Mouse (Mus musculus): ENCODE data around the gene Itgb7.
"Not testable (repeated sequence)": the region's sequence is repeated elsewhere in the genome, so short reads cannot be mapped to it uniquely, and the experiment has no call there.

The Itgb7 gene

DNA sequence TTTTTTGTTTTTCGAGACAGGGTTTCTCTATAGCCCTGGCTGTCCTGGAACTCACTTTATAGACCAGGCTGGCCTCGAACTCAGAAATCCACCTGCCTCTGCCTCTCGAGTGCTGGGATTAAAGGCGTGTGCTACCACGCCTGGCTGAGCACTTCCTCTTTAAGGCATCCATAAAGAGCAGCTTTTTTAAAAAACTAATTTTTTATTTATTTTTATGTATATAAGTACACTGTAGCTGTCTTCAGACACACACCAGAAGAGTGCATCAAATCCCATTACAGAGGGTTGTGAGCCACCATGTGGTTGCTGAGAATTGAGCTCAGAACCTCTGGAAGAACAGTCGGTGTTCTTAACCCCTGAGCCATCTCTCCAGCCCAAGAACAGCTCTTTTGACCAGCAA lies 6.1 kb downstream of the Itgb7 start:
- not testable (repeated sequence) for DNase-seq (ENCODE audit: low spot score in 2 of 2)

DNA sequence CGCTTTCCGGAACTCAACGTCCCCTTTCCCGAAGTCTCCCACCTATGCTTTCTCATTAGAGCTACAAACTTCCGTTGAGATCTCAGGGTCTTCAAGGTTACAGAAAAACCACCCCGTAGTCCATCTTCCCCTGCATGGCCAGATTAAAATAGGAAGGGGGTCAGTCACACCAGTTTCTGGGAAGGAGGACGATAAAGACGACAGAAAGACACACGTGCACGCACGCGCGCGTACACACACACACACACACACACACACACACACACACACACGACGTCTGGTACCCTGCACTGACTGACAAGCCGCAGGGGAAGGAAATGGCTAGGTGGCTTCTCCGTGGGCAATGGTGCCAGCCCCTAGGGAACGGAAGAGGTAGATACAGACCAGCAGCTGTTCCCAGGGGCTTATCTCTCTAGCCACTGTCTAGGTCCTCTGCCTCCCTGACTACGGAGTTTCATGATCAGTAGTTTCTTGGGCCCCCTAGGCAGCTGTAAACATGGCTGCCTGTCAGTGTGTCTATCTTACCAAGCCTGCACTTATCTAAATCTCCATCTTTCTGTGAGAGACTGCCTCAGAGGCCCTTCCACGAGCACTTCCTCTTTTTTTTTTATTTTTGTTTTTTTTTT lies 6.6 kb downstream of the Itgb7 start:
- no peak for DNase-seq (ENCODE audit: low spot score in 2 of 2)

DNA sequence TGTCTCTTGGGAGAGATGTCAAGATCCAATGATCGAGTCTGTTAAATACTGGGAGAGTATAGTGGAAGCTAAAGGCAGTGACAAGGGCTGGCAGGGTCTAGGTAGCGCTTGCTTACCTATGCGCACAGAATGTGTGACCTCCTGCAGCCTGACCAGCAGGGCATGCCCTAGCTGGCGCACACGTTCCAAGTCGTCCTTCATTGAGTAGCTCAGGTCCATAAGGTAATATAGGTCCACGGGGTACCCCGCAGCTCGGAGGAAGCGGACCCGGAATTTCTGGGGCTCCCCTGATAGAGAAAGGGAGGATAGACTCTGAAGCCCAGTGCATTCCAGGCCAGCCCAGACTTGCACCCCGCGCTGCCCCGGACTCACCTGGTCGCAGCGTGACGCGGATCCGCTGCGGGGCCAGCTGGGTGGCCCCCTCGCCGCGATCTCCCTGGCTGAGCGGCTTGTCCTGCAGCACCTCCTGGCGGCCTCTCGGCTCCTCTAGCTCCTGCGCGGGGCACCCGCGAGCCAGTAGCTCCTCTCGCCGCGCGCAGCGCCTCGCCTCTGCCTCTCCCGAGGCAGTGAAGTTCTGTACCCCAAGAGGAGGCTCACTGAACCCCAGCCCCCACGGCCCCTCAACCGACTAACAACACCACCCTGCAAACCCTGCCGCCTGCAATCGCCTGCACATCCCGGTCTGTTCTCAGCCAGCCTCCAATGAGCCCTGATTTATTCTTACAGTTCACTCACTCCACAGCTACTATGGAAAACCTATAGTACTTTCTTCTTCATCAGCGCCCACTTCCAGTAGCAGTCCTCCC lies 7.4 kb downstream of the Itgb7 start:
- peak; percentile 77 for DNase-seq (ENCODE audit: low spot score in 2 of 2)

DNA sequence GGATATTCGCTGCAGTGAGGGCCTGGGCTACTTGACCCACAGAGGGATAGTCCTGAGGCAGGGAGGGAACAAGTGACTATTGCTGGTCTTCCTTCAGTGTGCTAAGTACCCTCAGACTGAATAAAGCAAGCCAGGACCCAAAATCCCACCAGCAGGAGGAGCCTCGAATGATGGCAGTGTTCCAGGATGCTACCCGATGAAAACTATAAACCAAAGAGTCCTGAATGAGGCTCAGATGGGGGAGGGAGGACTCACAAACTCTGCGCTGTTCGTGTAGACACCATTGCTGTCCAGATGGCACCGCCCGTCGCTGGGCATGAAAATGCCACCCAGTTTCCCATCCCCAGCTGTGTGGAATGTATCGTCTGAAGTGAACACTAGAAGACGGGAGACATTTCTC lies 9.4 kb downstream of the Itgb7 start:
- no peak for DNase-seq (ENCODE audit: low spot score in 2 of 2)

DNA sequence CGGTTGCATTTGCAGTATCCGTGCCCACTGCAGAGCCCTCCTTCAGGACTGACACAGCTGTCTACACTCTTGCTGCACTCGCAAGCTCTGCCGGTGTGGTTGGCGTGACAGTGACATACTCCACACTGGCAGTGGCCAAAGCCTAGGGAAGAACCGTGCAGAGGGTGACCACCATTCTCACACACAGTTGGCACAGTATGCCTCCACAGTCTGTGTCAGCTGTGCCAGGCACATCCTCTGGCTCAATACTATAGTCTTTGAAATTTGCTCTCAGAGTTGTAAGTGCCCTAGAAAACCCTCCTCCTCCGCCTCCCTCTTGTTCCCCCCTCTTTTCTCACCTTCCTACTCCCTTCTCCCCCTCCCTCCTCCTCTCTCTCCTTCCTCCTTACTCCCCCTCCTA lies 14.4 kb downstream of the Itgb7 start:
- no peak for DNase-seq (ENCODE audit: low spot score in 2 of 2)

DNA sequence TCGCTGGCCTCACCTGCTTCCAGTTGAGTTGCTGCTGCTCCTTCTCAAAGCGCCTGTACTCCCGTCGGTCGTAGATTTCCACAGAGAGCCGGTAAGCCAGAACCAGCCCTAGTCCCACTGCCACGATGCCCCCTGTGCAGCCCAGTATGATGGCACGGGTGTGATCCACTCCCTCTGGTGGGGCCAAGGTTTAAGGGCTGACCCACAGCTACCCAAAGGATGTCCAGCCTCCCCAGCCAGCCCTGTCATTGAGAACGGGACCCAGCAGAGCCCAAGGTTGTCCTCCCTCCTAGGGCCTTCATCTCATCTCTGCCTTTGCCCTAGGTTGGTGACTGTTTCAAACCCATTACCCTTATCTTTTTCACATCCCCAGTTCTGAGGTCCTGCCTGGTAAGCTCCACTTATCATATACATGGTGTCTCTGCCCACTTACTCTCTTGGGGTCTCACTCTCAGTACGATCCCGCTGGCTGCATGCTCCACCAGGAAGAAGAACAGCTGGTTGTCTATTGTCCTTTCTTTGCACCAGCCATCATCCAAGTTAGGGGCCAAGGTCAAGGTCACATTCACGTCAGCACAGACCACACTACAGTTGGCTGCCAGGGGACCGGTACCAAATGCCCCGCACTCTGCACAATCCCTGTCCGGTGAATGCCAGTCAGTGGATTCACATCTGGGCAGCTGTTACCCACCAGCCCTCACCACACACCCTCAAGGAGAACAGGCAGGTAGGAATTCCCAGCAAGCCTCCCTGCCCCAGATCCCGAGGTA lies 15.1 kb downstream of the Itgb7 start:
- no peak for DNase-seq (ENCODE audit: low spot score in 2 of 2)

DNA sequence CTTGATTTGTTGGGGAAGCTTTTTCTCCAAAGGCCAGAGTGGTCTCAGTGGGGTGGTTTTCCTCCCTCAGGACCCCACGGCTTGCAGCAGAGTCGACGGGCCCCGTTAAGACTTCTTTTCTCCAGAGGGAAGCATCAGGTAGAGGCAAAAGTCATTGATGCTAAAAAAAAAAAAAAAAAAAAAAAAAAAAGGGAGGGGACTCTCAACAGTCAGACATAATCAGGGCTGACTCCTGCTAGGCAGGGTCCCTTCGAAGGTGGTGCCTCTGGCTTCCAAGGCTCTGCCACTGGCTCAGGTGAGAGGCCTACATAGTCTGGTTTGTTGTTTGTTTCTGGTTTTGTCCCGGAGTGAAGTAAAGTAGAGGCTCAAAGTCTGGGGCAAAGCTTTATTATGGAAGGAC lies 16.1 kb downstream of the Itgb7 start:
- no peak for DNase-seq (ENCODE audit: low spot score in 2 of 2)

DNA sequence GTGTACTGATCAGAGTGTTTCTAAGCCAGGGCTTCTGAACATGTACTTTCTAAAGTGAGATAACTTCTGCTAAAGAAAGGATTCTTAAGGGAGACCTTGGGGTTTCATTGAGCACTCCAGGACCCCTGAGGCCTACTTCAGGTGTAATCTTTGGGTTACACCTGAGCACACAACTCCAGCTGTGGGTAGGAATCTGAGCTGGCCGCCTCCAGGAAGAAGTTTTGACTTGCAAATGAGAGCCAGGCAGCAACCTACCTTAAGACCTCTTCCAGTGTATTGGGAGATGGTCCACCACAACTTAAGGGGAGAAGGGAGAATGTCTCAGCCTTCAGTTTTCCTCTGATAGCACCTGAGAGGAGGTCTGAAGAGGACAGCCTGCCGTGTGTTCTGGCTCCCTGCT lies 17.6 kb downstream of the Itgb7 start:
- no peak for DNase-seq (ENCODE audit: low spot score in 2 of 2)

DNA sequence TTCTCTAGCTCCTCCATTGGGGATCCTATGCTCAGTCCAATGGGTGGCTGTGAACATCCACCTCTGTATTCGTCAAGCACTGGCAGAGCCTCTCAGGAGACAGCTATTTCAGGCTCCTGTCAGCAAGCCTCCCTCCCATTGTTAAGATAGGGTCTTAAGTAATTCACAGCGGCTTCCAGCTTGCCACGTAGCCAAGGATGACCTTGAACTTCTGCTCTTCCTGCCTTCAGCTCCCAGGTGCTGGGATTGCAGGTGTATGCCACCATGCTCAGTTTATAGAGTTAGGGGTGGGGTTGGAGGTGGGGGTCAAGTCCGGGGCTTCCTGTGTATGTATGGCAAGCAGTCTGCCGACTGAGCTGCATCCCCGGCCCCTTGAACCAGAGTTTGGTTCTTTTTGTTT lies 19.8 kb downstream of the Itgb7 start:
- no peak for DNase-seq (ENCODE audit: low spot score in 2 of 2)

DNA sequence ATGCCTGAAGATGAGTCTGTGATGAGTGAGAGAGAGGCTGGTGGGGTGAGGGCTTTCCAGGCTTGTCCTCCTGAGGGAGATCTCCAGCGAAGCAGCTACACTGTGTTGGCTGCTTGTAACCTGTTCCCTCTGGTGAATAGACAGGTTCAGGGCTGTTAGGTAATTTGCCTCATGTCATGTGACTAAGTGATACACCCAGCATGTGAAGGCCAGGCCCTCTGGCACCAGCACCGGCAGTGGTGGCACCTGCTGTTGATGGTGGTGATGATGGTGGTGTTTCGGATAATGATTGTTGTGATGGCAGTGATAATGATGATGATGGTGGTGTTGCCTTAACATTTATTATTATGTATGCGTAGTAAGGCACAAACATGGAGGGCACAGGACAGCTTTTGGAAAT lies 20.9 kb downstream of the Itgb7 start:
- no peak for DNase-seq (ENCODE audit: low spot score in 2 of 2)

DNA sequence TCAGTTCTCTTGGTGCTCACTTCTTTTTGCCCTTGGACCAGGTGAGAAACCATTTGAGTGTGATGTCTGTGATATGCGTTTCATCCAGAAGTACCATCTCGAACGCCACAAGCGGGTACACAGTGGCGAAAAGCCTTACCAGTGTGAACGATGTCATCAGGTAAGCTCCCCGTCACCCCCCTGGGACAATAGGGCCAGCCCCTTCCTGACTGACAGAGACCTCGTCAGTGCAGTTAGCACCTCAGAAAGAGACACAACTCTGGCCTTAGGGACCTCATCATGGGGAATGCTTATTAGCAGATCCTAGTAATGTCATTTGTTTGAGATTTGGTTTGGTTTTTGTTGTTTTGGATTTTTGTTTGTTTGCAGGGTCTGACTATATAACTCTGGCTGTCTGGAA lies 22.6 kb downstream of the Itgb7 start:
- no peak for DNase-seq (ENCODE audit: low spot score in 2 of 2)

DNA sequence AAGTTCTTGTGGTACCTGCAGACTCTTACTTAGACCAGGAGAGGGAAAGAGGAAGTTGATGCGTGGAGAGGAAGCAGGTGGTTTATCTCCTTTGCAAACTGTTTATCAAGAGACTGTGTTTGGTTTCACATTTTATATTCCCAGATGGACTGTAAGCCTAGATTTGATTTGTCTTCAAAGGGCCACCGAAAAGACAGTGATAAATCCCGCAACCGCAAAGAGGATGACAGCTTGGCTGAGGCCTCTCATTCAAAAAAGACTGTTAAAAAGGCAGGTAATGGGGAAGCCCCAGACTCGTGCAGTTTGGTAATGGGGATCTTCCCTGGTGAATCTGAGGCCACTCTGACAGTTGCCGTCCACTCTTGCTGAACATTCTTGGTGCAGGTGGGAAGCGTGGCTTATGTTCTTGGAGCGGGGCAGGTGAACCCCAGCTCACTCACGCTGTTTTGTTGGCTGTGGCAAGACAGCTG lies 23.6 kb downstream of the Itgb7 start:
- no peak for DNase-seq (ENCODE audit: low spot score in 2 of 2)

DNA sequence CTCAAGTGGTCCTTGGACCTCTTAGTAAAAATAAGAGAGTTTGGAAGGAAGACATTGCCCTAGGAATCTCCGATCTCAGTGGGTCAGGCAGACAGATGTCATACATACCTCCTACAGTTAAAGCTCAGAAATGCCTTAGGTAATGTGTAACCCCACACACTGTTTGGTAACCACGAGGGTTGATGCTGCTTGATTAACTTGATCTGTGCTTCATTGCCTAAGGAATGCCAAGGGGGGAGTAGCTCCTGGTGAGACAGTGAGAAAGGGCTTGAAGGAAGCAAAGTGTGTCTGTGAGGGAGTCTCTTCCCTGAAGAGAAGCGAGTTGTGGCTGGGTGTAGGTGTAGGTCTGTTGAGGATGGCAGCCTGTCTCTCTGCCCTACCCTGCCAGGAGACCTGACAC lies 24.4 kb downstream of the Itgb7 start:
- no peak for DNase-seq (ENCODE audit: low spot score in 2 of 2)

DNA sequence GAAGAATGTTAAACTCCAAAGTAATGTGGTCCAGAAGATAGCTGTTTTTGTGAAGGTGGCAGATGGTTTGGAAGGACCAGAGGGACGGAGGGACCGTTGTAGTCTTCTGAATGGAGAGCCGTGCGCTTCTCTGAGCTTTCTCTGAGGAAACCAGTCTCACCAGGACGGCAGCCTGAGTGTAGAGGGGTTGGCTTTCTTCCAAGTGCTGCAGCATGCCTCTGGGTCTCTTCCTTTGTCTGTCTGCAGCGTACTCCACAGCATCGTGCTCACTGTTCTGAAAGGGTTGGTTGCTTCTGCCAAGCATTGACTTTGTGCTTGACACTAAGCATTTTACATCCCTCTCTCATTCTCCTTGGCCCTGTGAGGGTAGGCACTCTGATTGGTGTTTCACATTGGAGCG lies 26.0 kb downstream of the Itgb7 start:
- no peak for DNase-seq (ENCODE audit: low spot score in 2 of 2)

DNA sequence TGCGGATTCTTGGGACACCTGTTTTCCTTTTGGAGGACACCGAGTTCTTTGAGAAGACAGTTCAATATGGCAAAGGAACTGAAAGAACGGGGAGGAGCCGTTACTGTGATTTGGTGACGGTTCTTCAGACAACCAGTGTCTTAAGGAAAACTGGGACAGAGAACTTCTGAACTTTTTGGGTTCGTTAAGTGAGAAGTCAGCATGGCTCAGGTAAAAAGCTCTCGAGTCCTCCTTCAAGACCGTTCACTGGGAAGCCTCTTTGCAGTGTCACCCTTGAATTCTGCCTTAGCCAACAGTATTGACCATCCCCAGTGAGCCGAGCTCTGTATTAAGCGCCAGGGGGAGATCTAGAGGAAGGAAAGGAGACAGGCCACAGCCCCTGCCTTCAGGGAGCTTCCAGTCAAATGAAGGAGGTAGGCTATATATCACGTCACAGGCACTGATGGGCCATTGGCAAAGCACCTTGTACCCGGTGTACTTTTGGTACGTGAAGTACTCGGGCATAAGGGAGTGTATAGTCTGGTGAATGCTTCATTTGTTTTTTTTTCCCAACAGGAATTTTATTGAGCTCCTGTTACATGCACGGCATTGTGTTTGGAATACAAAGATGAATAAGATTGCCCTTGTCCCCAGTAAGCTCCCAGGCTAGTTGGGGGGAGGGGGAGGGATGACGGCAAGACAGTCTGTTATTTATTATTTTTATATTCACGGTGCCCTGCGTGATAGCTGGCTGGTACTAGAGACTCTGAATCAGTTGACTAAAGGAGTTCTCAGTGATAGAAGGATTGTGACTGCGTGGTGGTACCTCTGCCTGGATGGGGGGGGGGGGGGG lies 26.9 kb downstream of the Itgb7 start, which contains the start of gene Csad:
Csad (minus strand) TSS at position 51 of the 832 bp plus-strand sequence.
- DNase-seq (ENCODE audit: low spot score in 2 of 2), result no peak

DNA sequence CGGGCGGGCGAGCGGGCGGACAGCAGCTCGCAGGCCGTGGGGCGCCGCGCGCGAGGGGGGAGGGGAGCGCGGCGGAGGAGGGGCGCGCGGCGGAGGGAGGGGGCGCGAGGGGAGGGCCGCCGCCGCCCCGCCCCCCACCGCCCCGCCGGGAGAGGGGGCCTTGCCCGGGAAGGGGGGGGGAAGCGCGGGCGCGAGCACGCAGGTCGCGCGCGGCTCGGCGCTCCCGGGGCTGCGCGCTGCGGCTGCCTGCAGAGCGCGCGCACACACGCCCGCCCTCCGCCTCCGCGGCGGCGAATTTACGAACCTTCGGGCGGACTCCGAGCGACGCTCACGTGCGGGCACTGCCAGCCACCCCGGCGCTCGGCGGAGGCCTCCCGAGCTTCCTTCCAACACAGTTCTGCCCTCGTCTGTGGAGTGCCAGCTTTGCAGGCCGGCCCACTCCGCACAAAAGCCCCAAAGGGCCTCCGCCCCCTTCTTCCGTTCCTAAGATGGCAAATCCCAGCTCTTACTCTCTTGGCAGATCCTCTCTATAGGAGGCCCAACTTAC lies 27.8 kb downstream of the Itgb7 start:
- peak; percentile 61 to 66 for DNase-seq (ENCODE audit: low spot score in 2 of 2)

DNA sequence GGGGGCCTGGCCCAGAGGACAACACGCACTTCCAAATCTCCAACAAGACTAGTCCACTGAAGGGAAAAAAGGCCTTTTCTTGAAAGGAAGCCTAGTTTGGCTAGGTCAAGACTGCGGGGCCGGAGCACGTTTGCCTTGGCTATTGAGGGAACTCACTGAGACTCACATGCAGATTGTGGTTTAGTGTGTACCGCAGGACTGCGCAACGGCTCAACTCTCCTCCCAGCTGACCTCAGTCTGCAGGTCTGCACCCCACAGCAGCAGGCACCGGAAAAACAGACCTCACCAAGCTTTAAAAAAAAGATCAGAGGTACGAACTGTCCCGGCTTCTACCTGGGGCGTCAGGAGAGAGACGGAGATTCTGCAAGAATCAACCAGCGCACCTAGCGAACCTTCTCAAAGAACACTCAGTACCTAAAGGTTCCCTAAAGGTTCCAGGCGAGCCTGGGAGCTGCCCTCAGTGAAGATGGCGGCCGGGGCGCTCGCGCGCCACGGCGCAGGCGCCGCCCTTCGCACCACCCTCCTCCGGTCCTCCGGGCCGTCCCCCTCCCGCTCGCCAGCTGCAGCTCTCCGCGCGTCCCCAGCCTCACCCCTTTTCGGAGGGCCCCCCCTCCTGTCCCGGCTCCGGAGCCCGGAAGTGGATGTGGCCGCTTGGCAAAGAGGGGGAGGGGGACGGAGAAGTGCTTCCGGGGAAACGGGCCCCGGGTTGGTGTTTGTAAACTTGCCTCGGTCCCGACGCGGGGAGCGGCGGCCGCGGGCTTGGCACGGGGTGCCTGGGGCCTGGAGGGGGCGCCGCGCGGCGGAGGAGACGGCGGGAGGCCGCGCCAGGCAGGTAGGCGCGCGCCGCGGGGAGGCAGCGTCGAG lies 28.5 kb downstream of the Itgb7 start, which contains the start of gene Zfp740:
Zfp740 (plus strand) TSS at position 279 of the 864 bp plus-strand sequence.
- DNase-seq (ENCODE audit: low spot score in 2 of 2), result peak; percentile 94 to 95

DNA sequence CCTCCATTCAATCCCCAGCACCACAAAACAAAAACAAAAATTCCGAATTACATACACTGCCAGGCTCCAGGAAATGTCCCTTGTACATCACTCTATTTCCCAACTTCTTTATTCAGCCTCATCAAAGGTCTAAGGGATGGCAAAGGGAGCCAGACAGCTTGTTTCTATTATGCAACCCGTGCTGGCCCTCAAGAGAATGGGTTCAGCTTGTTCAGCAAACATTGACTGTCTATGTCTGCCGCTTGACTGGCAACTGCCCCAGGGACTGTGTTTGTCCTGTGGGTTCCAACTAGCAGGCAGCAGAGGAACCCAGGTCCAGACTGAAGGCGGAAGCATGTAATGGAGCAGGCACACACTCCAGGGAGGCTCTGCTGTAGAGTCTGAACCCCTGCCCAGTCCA lies 32.9 kb downstream of the Itgb7 start:
- DNase-seq (ENCODE audit: low spot score in 2 of 2), result no peak

DNA sequence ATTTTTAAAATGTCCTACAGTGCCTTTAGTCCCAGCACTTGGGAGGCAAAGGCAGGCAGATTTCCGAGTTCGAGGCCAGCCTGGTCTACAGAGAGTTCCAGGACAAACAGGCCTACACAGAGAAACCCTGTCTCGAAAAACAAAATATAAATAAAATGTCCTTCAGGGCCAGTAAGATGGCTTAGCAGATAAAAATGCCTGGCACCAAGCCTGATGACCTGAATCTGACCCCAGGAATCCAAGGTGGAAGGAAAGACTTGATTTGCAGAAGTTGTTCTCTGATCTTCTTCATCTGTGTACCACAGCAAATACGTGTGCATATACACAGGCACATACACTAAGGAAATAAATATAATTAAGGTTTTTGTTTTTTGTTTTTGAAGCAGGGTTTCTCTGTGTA lies 36.4 kb downstream of the Itgb7 start:
- no peak for DNase-seq (ENCODE audit: low spot score in 2 of 2)

DNA sequence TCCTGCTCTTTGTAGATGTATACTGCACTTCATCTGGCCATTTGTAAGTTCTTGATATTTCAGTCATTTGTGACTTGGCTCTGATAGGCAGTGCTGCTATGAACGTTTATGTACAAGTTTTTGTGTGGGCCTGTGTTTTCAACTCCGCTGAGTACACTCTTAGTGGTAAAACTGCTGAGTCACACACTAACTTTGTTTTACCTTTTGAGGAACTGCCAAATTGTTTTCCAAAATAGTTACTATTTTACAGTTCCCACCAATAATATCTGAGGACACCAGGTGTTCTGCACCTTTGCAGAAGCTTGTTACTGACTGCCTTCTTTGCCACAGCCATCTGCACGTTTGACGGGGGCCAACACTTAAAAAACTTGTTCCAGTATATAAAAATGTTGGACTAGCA lies 37.3 kb downstream of the Itgb7 start:
- DNase-seq (ENCODE audit: low spot score in 2 of 2), result no peak

Measured in heart, adult 9 months (tissue).